Mouse (Mus musculus) lung, postnatal 0 days (tissue): ENCODE measurements around the gene Slc38a11.

Experiments
- CTCF ChIP-seq: IDR thresholded peaks from 2 replicates; pipeline ENCODE4 v1.5.1; 2016; ENCODE audit warnings: antibody characterized with exemption, mild to moderate bottlenecking
- EP300 ChIP-seq: IDR thresholded peaks from 2 replicates; pipeline ENCODE4 v1.6.1; 2016; ENCODE audit warnings: antibody characterized with exemption, mild to moderate bottlenecking, control low read depth

- TF ChIP-seq CTCF (no peak), EP300 (no peak)
These were observed 67.3 kb downstream of the Slc38a11 start for GRCm38 (mm10) chr2:65296541-65296940.
